Mouse (Mus musculus): ENCODE results near the gene Fam161a. TPM values are rescaled to one million over a fixed set of nuclear protein-coding genes. Genes with fewer than 3 reads are reported as not detected.

The Fam161a gene
- polyA plus RNA-seq, 1 experiment from 2014 or later: 5.7 TPM

DNA sequence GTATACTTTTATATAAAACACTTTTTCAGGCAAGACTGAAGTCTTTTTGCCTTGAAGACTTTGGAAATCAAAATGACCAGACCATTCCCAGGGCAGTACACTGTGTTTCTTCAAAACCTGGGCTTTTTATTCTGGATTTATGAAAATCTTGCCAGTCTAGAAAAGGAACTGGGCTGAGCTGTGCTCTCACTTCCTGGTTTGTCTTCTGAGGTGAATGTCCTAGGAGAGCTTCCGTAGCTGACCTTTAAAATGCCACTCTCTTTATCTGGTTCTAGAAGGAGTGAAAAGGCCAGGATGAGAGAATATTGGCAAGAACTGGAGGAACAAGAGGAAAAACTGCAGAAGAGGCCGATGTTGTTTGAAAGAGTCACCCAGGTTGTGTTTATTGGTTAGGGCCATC is 15.8 kb downstream of the Fam161a start:
- H3K9ac ChIP-seq (ENCODE audit: low read depth, low read length): no peak overlapping the region
- H3K9me3 ChIP-seq (ENCODE audit: control insufficient read depth, low read length): no peaks in the 10 kb centered on the region
- ATAC-seq: no peak
- no peak overlapping the region for H3K27ac ChIP-seq (ENCODE audit: low read depth, low read length)
- H3K36me3 ChIP-seq (ENCODE audit: control insufficient read depth, insufficient read depth, low read length): no peaks in the 10 kb centered on the region
- 96% methylated on average over 2 of the region's 2 CpGs for WGBS
- no peak overlapping the region for H3K4me2 ChIP-seq (ENCODE audit: low read length)
- H3K4me3 ChIP-seq (ENCODE audit: low read length): no peak overlapping the region
- H3K4me1 ChIP-seq (ENCODE audit: control insufficient read depth, insufficient read depth, low read depth, low read length): no peaks in the 10 kb centered on the region
- no peaks in the 10 kb centered on the region for H3K27me3 ChIP-seq (replicated peaks; ENCODE audit: control insufficient read depth, insufficient read depth, low read length)

GRCm38 (mm10) chr11:23024169-23024568 is 16.8 kb downstream of the Fam161a start:
- no peak overlapping the region for H3K4me2 ChIP-seq (ENCODE audit: low read length)
- no peaks in the 10 kb centered on the region for H3K9me3 ChIP-seq (ENCODE audit: control insufficient read depth, low read length)
- no peaks in the 10 kb centered on the region for H3K4me1 ChIP-seq (ENCODE audit: control insufficient read depth, insufficient read depth, low read depth, low read length)
- H3K27me3 ChIP-seq (replicated peaks; ENCODE audit: control insufficient read depth, insufficient read depth, low read length): no peaks in the 10 kb centered on the region
- no peak overlapping the region for H3K4me3 ChIP-seq (ENCODE audit: low read length)
- 74% methylated on average over 3 of the region's 3 CpGs for WGBS
- no peaks in the 10 kb centered on the region for H3K36me3 ChIP-seq (ENCODE audit: control insufficient read depth, insufficient read depth, low read length)
- no peak for ATAC-seq
- H3K9ac ChIP-seq (ENCODE audit: low read depth, low read length): no peak overlapping the region
- H3K27ac ChIP-seq (ENCODE audit: low read depth, low read length): no peak overlapping the region

DNA sequence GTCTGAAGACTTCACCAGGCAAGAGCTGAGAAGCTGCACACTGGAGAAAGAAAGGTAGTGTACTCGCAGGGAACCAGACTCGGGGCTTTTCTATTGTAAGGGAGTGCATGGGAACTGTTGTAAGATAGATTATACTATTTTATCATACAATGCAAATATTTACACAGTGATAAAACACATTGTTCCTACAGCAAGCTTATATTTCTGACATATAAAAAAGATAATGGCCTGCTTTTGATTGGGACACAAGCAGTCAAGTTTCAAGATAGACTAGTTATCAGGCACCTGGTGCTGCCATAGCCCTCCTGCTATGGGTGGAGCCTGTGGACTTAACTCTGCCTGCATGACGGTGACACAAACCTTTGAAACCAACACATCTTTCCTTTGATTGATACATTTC is 21.6 kb downstream of the Fam161a start:
- no peaks in the 10 kb centered on the region for H3K4me1 ChIP-seq (ENCODE audit: control insufficient read depth, insufficient read depth, low read depth, low read length)
- H3K9me3 ChIP-seq (ENCODE audit: control insufficient read depth, low read length): no peaks in the 10 kb centered on the region
- WGBS: 82% methylated on average over 3 of the region's 3 CpGs
- no peak for ATAC-seq
- no peaks in the 10 kb centered on the region for H3K27me3 ChIP-seq (replicated peaks; ENCODE audit: control insufficient read depth, insufficient read depth, low read length)
- H3K4me2 ChIP-seq (ENCODE audit: low read length): no peak overlapping the region
- no peaks in the 10 kb centered on the region for H3K36me3 ChIP-seq (ENCODE audit: control insufficient read depth, insufficient read depth, low read length)
- no peak overlapping the region for H3K4me3 ChIP-seq (ENCODE audit: low read length)
- H3K27ac ChIP-seq (ENCODE audit: low read depth, low read length): no peak overlapping the region
- H3K9ac ChIP-seq (ENCODE audit: low read depth, low read length): no peak overlapping the region

GRCm38 (mm10) chr11:23029399-23029798 is 22.1 kb downstream of the Fam161a start:
- no peaks in the 10 kb centered on the region for H3K9me3 ChIP-seq (ENCODE audit: control insufficient read depth, low read length)
- H3K27ac ChIP-seq (ENCODE audit: low read depth, low read length): no peak overlapping the region
- 81% methylated on average over 6 of the region's 6 CpGs for WGBS
- H3K9ac ChIP-seq (ENCODE audit: low read depth, low read length): no peak overlapping the region
- no peak overlapping the region for H3K4me2 ChIP-seq (ENCODE audit: low read length)
- H3K27me3 ChIP-seq (replicated peaks; ENCODE audit: control insufficient read depth, insufficient read depth, low read length): no peaks in the 10 kb centered on the region
- H3K4me1 ChIP-seq (ENCODE audit: control insufficient read depth, insufficient read depth, low read depth, low read length): no peaks in the 10 kb centered on the region
- H3K4me3 ChIP-seq (ENCODE audit: low read length): no peak overlapping the region
- no peaks in the 10 kb centered on the region for H3K36me3 ChIP-seq (ENCODE audit: control insufficient read depth, insufficient read depth, low read length)
- ATAC-seq: no peak

DNA sequence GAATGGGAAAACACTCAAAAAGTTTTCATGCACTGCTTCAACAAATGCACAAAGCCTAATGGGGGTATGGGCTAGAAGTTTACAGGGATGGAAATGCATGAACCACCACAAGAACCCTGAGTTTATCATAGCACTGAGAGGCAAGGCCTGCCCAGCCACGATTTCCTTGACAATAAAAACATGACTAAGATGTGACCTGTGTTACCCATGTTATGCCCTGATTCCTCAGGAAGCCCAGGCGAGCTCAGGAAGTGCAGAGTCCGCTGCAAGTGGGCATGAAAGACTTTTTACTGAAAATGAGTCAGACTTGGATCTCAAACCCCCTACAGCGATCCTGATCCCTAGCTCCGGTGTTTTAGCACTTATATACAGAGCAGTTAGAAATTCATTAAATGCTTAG is 39.9 kb downstream of the Fam161a start:
- Histone ChIP-seq H3K27ac (ENCODE audit: low read depth, low read length) (no peak overlapping the region), H3K9me3 (ENCODE audit: control insufficient read depth, low read length) (no peaks in the 10 kb centered on the region), H3K4me1 (ENCODE audit: control insufficient read depth, insufficient read depth, low read depth, low read length) (no peaks in the 10 kb centered on the region; the same call in 1 of the 2 replicates), H3K27me3 (replicated peaks; ENCODE audit: control insufficient read depth, insufficient read depth, low read length) (no peaks in the 10 kb centered on the region), H3K4me3 (ENCODE audit: low read length) (no peak overlapping the region), H3K4me2 (ENCODE audit: low read length) (no peak overlapping the region), H3K9ac (ENCODE audit: low read depth, low read length) (no peak overlapping the region), H3K36me3 (ENCODE audit: control insufficient read depth, insufficient read depth, low read length) (no peaks in the 10 kb centered on the region)
- WGBS: 75% methylated on average over 5 of the region's 5 CpGs
- ATAC-seq: no peak

DNA sequence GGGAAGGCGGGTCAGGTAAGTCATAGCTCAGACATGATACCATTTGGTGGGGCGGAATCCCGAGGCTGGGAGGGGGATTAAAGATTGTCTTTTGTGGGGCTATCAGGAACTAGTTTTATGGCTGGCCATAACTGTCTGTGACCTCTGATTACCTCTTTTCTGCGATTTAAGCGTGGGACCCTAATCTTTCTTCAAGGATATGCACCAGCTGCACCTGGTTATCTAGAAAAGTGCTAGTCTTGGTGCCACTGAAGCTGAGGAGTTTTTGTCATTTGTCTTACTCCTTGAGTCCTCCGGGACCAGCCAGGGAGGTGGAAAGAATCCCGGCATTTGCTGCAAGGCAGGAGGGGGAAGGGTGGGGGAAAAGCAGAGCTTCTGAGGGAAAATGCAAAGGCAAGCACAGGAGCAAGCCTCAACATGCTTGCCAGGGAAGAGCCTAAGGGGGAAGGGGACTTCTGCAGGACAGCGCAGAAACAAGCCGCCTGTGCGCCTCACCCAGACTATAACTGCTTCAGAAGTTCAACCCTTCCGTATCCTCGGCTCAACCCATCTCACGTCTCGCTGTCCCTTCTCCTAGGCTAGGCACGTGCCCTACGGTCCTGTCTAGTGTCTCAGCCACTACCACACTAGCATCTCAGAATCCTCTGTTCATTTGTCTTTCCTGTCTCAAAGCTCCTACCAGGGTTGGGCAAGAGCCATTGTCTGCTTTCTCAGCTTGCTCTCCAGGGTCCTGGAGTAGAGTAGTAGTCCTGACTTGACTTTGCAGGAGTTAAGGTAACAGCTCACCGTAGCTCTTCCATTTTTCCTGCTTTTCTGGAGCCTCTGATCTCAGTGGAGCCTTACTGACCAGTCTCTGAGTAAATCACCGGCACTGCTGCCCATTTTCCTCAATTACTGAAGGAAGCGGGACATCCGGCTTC is 40.6 kb downstream of the Fam161a start:
- no peaks in the 10 kb centered on the region for H3K9me3 ChIP-seq (ENCODE audit: control insufficient read depth, low read length)
- H3K36me3 ChIP-seq (ENCODE audit: control insufficient read depth, insufficient read depth, low read length): no peaks in the 10 kb centered on the region
- H3K4me2 ChIP-seq (ENCODE audit: low read length): peak overlapping the region; percentile 39
- 45% methylated on average over 20 of the region's 20 CpGs for WGBS
- no peak overlapping the region for H3K9ac ChIP-seq (ENCODE audit: low read depth, low read length)
- 0 out of 2 replicates have a peak, but pooled peaks have one; percentile 34 for ATAC-seq
- H3K27me3 ChIP-seq (replicated peaks; ENCODE audit: control insufficient read depth, insufficient read depth, low read length): no peaks in the 10 kb centered on the region
- no peaks in the 10 kb centered on the region; the same call in 1 of the 2 replicates for H3K4me1 ChIP-seq (ENCODE audit: control insufficient read depth, insufficient read depth, low read depth, low read length)
- H3K27ac ChIP-seq (ENCODE audit: low read depth, low read length): no peak overlapping the region
- no peak overlapping the region for H3K4me3 ChIP-seq (ENCODE audit: low read length)

DNA sequence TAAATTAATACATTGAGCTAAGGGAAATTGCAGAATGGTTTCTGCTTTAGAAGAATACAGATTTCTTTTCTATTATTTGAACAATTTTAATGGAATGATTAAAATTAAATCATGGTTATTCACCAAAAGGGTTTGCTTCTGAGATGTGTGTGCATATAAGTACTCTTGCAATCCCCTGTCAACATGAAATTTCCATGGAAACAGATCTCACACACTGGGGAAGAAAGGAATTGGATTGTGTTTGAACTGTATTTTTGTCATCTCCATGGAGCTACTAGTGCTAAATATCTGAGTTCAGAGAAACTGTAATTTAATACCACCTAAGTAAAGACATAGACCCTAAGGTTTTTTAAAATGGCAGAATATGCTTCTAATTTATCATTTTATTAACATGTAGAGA is 42.3 kb downstream of the Fam161a start:
- Histone ChIP-seq H3K4me1 (ENCODE audit: control insufficient read depth, insufficient read depth, low read depth, low read length) (no peaks in the 10 kb centered on the region; the same call in 1 of the 2 replicates), H3K4me3 (ENCODE audit: low read length) (no peak overlapping the region), H3K27me3 (replicated peaks; ENCODE audit: control insufficient read depth, insufficient read depth, low read length) (no peaks in the 10 kb centered on the region), H3K9me3 (ENCODE audit: control insufficient read depth, low read length) (no peaks in the 10 kb centered on the region), H3K36me3 (ENCODE audit: control insufficient read depth, insufficient read depth, low read length) (no peaks in the 10 kb centered on the region), H3K27ac (ENCODE audit: low read depth, low read length) (no peak overlapping the region), H3K9ac (ENCODE audit: low read depth, low read length) (no peak overlapping the region), H3K4me2 (ENCODE audit: low read length) (no peak overlapping the region)
- no peak for ATAC-seq

DNA sequence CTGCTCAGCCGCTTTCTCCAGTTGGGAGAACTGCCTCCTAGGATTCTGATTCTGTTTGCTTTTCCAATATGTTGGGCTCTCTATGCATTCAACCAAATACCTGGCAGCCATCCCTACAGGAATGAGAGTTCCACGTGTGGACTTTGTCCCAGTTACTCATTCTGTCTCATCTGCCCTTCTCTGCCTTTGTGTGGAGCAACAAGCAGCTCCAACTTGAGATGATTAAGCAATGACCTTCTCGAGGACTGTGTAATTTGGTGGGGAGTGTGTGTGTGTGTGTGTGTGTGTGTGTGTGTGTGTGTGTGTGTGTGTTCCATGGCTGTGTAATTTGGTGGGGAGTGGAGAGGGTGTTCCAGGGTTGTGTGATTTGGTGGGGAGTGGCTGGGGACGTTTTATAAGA is 45.0 kb downstream of the Fam161a start:
- Histone ChIP-seq H3K9ac (ENCODE audit: low read depth, low read length) (no peak overlapping the region), H3K27me3 (replicated peaks; ENCODE audit: control insufficient read depth, insufficient read depth, low read length) (no peaks in the 10 kb centered on the region), H3K4me1 (ENCODE audit: control insufficient read depth, insufficient read depth, low read depth, low read length) (no peaks in the 10 kb centered on the region; the same call in 1 of the 2 replicates), H3K27ac (ENCODE audit: low read depth, low read length) (no peak overlapping the region), H3K9me3 (ENCODE audit: control insufficient read depth, low read length) (no peaks in the 10 kb centered on the region), H3K4me2 (ENCODE audit: low read length) (no peak overlapping the region), H3K36me3 (ENCODE audit: control insufficient read depth, insufficient read depth, low read length) (no peaks in the 10 kb centered on the region), H3K4me3 (ENCODE audit: low read length) (no peak overlapping the region)
- no peak for ATAC-seq
- WGBS: 67% methylated on average over 4 of the region's 4 CpGs

DNA sequence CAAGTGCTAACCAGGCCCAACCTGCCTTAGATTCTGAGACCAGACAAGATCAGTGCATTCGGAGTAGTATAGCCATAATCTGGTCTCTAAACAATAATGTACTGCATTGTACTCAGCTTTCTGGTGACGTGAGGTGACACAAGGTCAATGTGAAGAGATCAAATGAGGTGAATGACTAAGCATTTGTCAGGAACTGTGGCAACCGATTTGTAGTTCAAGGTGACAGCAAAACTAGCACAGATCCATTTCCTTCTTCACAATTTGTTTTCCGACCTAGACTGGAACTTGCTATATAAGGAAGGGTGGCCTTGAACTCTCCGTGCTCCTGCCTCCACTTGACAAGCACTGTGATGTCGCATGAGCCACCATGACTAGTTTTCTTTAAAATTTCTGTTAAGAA is 55.8 kb downstream of the Fam161a start:
- Histone ChIP-seq H3K4me2 (ENCODE audit: low read length) (no peak overlapping the region), H3K27ac (ENCODE audit: low read depth, low read length) (no peak overlapping the region), H3K27me3 (replicated peaks; ENCODE audit: control insufficient read depth, insufficient read depth, low read length) (no peaks in the 10 kb centered on the region), H3K9me3 (ENCODE audit: control insufficient read depth, low read length) (no peaks in the 10 kb centered on the region), H3K9ac (ENCODE audit: low read depth, low read length) (no peak overlapping the region), H3K4me3 (ENCODE audit: low read length) (no peak overlapping the region), H3K4me1 (ENCODE audit: control insufficient read depth, insufficient read depth, low read depth, low read length) (peaks cover 4% of the 10 kb centered on the region), H3K36me3 (ENCODE audit: control insufficient read depth, insufficient read depth, low read length) (no peaks in the 10 kb centered on the region)
- 85% methylated on average over 6 of the region's 6 CpGs for WGBS
- no peak for ATAC-seq
